Mouse (Mus musculus) induced T-regulatory cell, adult 2 months (primary cell): ENCODE measurements at regions not wholly inside any gene's neighbourhood (a gene's known extent, or its start where the extent isn't known, plus 50 kb on each side); places are given as distances from the start of the nearest gene placed in this dataset.

ENCODE experiments used
- DNase-seq: peaks from one replicate; pipeline ENCODE4 v3.0.0-alpha.2; 2012; ENCODE audit warnings: low read depth

GRCm38 (mm10) chr17:88256599-88257544, 183.6 kb upstream of the Foxn2 start:
- peak; percentile 64 for DNase-seq

DNA sequence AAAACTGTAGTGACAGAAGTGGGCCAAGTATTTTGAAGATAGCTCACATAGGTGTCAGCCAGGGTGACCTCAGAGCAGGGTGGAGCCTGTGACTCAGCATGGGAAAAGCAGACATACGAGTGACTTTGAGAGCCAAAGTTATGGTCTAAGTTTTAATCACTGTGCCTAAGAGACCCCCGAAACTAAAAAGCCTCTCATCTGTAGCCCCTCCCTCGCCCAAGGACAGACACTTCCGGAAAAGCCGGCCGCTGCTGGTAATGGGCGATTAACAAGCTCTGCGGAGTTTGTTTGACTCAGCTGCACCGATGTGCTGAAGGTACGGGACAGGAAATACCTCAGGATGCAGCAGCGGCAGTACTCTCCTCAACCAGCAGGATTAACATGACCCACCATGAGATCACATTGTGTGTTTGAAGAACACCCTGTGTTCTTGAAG, 182.1 kb upstream of the Foxn2 start:
- peak; percentile 86 for DNase-seq

DNA sequence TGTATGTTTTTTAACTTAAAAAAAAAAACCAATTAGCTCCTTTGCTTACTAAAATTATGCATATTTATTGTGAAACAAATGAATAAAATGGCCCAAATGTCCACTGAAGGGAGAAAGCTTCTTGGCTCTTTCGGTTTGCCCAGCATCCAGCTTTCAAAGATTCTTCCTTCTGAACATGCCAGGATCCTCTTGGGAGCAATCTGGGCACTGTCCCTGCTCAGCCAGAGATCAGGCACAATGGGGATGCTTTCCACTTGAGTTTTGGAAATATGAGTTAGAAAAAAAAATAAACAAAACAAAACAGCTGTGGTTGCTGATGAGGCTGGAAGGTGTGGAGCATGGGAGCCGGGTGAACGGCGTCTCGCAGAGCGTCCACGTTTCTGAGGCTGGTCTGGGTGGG, 180.3 kb upstream of the Foxn2 start:
- DNase-seq: no peak

DNA sequence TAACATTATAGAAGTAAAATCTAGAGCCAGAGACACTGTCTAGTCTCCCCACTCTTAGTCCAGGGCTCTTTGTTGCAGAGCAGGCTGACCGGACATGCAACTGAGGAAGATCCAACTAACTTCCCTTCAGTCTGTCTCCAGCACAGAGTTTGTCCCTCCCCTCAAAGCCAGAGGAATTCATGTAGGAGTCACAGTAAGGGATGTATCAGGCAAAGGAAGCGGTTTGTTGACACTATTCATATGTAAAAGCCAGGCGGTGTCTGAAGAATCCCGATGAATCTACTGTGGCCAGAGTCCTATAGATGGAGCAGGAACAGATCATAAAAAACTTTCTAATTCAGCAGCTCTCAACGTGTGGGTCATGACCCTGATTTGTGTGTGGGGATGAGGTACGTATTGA, 179.7 kb upstream of the Foxn2 start:
- DNase-seq: no peak

- no peak for DNase-seq
Measured at GRCm38 (mm10) chr17:88261556-88261955, 179.0 kb upstream of the Foxn2 start.

DNA sequence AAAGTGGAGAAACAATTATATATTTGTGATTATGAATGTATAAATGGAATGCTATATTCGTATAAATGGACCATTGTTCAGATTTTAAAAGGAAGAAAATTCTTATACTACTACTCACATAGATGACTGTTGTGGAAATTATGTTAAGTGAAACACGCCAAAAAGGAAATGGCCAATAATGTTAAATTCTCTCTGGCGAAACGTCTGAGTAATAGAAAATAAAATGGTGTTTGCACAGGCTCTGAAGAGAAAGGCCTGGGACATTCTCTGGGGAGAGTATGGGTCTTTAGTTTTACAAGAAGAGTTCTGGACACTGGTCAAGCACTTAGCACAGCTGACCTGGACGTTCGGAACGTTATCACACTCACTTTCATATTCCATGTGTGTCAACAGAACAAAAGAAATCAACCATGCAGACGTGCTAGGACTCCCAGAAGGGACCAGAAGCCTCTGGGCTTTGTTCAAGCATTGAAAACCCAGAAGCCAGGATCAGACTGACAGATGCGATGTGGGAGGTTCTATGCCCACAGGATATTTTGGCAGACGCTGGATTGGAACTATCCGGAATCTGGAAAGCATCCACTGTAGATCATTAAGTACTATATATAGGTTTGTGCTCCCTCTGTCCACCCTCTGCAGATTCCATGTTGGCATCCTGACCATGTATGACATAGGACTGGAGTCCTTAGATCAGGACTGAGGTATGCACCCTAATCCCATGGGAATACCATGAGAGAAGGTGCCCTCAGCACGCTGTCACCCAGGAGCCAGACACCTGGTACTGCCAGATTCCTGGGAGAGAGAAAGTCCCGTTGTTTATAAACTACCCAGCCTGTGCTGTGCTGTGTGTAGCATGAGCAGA, 178.0 kb upstream of the Foxn2 start:
- no peak for DNase-seq

GRCm38 (mm10) chr17:88265291-88265690, 175.2 kb upstream of the Foxn2 start:
- DNase-seq: no peak

- DNase-seq: no peak
Measured at GRCm38 (mm10) chr17:88268216-88268615, 172.3 kb upstream of the Foxn2 start.

GRCm38 (mm10) chr17:88268802-88269201, 171.7 kb upstream of the Foxn2 start:
- no peak for DNase-seq

DNA sequence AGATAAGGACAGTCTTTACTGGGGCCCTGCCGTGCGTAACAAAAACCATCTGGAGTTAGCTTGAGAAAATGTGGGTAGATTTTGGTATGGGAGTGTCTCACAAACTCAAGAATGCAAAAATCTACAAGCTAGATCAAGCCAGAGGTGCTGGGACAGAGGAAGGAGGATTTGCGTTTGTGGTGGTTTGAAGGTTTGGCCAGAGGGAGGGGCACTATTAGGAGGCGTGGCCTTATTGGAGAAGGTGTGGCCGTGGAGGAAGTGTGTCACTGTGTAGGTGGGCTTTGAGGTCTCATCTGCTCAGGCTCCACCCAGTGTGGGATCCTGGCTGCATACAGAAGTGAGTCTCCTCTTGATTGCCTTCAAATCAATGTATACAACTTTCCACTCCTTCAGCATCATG, 169.6 kb upstream of the Foxn2 start:
- peak; percentile 28 for DNase-seq

GRCm38 (mm10) chr17:88272161-88272560, 168.3 kb upstream of the Foxn2 start:
- DNase-seq: no peak

GRCm38 (mm10) chr17:88273520-88273919, 167.0 kb upstream of the Foxn2 start:
- no peak for DNase-seq

DNA sequence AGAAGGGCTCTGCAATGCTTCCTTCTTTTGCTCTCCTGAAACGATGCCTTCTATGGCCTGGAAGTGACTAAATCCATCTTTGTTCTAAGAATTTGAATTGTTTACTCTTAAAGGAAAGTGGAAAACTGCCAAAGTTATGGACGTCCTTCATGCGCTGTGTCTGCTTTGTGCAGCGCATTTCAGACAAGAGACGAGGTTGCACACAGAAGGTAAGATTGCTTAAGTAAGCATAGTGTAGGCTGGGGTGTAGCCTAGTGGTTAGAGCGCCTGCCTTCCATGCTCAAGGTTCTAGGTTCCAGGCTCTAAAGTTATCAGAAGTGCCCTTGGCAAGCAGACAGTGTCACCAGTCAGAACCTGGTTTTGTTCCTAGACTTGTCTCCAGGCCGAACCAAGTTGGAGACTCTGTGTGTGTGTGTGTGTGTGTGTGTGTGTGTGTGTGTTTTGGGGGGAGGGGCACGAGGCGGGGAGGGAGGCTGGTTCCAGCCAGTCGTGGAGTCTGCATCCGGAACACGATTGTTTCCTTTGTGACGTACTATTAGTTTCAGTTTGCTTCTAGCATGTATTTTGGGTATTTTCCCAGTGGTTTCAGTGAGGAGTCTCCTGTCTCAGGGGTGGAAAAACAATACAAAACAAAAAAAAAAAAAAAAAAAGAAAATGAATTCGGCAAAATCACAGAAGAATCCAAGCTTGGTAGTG, 166.4 kb upstream of the Foxn2 start:
- DNase-seq: peak; percentile 80

DNA sequence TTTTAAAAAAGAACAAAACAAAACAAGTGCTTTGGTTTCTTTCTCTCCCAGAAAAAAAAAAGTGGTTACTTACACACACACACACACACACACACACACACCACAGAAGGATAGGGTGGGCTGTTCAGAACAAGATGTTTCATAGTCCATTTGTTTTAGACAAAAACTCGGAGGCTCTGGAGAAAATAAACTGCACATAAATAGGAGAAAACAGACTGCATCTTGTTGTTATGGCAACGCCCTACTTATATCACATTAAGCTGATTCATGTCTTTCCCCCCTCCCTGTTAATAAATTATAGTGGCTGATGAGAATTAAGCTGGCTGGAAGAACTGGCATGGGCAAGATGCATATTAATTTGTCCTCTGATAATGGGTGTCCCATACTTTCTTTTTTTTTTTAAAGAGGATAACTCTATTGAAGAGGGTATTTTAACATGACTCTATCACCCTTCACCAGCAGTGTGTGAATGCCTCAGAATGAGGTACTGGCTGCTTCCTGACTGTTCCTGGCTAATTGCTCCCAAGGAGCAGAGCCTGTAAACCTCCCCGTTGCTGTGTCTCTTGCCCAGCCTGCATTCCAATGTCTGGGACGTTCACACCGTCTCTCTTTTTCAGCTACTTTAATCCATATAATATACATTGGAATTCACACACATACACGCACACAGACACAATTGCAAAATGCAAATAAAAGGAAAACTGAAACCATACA, 165.6 kb upstream of the Foxn2 start:
- peak; percentile 59 for DNase-seq

GRCm38 (mm10) chr17:88279656-88280055, 160.9 kb upstream of the Foxn2 start:
- no peak for DNase-seq

DNA sequence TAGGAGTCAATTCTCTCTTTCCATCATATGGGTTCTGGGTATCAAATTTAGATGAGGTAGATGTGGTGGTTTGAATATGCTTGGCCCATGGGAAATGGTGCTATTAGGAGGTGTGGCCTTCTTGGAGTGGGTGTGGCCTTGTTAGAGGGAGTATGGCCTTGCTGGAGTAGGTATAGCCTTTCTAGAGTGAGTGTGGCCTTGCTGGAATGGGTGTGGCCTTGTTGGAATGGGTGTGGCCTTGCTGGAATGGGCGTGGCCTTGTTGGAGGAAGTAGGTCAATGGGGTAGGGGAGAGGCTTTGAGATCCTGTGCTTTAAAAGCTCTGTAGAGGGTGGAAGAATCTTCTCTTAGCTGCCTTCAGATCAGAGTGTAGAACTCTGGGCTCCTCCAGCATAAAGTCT, 157.8 kb upstream of the Foxn2 start:
- DNase-seq: no peak

- DNase-seq: no peak
Measured at GRCm38 (mm10) chr17:88284477-88284876, 156.0 kb upstream of the Foxn2 start.

DNA sequence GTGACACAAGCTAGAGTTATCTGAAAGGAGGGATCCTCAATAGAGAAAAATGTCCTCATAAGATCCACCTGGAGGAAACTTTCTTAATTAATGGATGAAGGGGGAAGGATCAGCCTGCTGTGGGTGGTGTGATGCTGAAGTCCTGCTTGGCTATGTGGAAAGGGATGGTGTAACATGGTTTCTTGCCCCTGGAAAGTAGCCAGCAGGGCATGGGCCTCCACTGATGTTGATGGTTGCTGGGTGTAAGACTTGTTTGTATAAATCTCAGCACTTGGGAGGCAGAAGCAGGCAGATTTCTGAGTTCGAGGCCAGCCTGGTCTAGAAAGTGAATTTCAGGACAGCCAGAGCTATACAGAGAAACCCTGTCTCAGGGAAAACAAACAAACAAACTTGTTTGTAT, 152.7 kb upstream of the Foxn2 start:
- DNase-seq: no peak

DNA sequence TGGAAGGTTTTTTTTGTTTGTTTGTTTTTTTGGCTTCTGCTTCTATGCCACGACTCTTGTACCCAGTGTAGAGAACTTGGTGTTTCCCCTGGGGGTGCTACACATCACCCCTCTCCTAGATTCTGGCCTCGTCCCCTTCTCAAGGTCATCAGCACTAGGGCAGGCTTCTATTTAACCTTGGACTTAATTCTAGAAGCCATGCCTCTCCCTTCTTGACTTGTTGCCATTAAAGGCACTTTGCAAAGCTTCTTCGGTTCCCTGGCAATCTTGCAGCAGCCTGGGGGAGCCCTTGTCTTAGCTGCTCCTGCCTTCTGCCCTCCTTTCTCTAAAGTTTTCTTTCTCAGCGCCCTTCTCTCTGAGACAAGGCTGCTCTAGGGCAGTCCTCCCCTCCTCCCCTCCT, 143.0 kb upstream of the Foxn2 start:
- DNase-seq: no peak

GRCm38 (mm10) chr17:88303991-88304390, 136.5 kb upstream of the Foxn2 start:
- DNase-seq: peak; percentile 46

DNA sequence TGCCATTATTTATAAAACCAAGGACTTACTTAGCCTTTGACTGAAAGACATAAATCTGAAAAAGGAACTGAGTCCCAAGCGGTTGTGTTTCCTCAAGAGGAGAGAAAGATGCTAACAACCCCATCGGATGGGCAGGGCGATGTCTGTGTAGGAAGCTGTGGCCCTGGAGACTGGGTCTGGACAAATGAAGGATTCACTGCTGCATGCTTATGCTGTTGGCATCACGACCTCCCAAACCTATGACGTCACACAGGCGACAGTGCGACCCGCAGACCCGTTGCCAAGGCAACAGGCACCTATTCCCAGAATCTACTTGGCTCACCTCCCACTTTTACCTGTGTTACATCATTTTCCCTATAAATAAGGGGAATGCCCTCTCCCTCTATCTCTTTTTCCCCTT, 135.3 kb upstream of the Foxn2 start:
- no peak for DNase-seq

DNA sequence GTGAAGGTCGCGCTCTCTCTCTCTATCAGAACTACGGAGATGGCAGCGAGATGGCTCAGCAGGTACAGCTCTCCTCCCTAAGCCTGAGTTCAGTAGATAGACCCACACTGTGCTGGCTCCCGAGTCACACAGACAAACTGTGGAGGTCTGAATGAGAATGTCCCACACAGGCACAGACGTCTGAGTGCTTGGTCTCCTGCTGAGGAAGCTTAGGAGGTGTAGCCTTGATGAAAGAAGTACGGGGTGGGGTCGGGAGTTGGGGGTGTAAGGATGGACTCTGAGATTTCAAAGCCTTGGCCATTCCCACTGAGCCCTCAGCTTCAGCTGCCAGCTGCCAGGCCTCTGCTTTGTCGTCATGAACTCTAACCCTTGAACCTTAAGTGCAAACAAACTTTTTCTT, 134.2 kb upstream of the Foxn2 start:
- DNase-seq: no peak
